Mouse (Mus musculus): ENCODE data around the gene Gpr153. TPM values are rescaled to one million over a fixed set of nuclear protein-coding genes. Genes with fewer than 3 reads are reported as not detected.

The Gpr153 gene
- polyA plus RNA-seq, 1 experiment from 2014 or later = not detected

DNA sequence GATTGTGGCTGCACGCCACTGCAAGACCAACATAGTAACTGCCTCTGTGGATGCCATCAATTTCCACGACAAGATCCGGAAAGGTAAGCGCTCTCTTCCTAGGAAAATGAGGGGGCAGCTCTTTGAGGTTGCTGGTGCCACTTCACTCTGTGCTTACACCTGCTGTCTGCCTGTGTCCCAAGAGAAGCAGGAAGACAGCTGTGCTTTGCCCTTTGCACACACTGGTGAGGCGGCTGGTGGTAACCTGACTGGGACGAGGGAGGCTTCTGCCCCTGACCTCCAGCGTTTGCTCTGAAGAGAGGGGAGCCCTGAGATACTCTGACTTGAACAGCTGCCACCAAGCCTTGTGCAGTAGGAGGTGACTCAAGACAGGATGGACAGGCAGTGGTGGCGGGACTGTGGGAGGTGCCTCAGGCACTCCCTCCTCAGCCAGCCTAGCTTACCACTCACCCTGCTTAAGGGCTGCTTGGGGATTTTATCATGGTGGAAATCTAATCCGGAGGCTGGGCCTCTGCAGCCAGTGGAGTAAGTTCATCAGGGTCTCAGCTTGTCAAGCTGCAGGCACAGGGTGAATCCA lies 20.8 kb upstream of the Gpr153 start:
- Histone ChIP-seq H3K27ac (no peak overlapping the region), H3K36me3 (ENCODE audit: inconsistent target) (no peaks in the 10 kb centered on the region; the same call in 1 of the 2 replicates), H3K79me2 (ENCODE audit: inconsistent target) (no peaks in the 10 kb centered on the region), H3K4me3 (ENCODE audit: inconsistent target) (no peak overlapping the region)
- WGBS (ENCODE audit: missing documents) = 92% methylated on average over 9 of the region's 9 CpGs

DNA sequence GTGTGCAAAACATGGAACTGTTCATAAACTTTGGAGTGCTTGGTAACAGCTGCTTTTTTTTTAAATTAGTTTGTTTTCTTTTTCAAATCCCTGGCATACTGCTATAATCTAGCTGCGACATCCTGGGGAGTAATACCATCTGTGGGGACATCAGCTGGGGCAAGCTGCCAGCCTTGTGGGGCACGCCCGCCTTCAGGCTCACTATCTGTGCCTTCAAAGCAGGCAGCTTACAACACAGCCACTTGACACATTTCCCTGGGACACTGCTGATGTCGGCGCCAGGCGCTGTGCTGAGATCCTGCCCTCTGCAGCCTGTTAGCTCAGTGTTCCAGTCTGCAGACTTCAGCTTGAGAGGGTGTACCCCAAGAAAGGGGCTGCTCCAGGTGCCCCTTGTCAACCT lies 17.0 kb upstream of the Gpr153 start:
- WGBS (ENCODE audit: missing documents) = 94% methylated on average over 6 of the region's 6 CpGs
- Histone ChIP-seq H3K4me3 (ENCODE audit: inconsistent target) (no peak overlapping the region), H3K79me2 (ENCODE audit: inconsistent target) (no peaks in the 10 kb centered on the region), H3K27ac (no peak overlapping the region), H3K36me3 (ENCODE audit: inconsistent target) (no peaks in the 10 kb centered on the region; the same call in 1 of the 2 replicates)

DNA sequence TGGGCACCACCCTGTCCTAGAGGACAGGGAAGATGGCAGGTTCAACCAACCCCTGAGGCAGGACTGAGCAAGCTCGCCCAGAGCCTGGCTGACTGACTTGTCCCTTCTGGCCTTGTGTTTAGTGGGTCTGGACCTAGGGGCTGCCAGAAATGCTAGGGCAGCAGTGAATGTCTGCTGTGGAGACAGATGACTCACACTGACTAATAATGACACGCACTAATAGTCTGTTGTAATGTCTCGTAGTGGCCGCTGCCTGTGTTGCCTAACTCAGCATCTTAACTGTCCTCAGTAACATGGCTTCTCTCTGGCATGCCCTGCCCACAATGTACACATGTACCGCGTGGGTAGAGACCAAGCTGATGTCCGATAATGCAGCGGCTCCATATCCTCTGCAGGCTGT lies 13.6 kb upstream of the Gpr153 start:
- Histone ChIP-seq H3K36me3 (ENCODE audit: inconsistent target) (no peaks in the 10 kb centered on the region), H3K4me3 (ENCODE audit: inconsistent target) (no peak overlapping the region), H3K79me2 (ENCODE audit: inconsistent target) (no peaks in the 10 kb centered on the region), H3K27ac (no peak overlapping the region)
- 76% methylated on average over 8 of the region's 8 CpGs for WGBS (ENCODE audit: missing documents)

DNA sequence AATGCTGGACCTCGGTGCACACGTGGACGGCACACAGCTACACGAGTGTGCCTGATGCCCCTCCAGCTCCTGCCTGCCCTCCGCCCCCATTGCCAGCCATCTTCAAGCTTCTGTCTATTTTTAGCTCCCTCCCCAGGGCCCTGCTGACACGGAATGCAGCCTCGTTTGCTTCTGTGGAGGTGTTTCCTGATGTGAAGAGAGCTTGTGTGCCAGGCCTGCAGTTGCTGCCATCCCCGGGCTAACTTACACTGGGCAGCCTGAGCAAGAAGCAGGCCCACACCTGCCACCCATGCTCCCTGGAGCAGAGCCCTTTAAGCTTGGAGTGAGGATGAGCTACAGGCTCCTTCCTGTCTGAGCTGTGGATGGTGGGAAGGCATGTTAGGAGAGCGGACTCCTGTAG lies 11.8 kb upstream of the Gpr153 start:
- 83% methylated on average over 9 of the region's 9 CpGs for WGBS (ENCODE audit: missing documents)
- Histone ChIP-seq H3K36me3 (ENCODE audit: inconsistent target) (no peaks in the 10 kb centered on the region), H3K79me2 (ENCODE audit: inconsistent target) (no peaks in the 10 kb centered on the region), H3K4me3 (ENCODE audit: inconsistent target) (no peak overlapping the region), H3K27ac (no peak overlapping the region)

DNA sequence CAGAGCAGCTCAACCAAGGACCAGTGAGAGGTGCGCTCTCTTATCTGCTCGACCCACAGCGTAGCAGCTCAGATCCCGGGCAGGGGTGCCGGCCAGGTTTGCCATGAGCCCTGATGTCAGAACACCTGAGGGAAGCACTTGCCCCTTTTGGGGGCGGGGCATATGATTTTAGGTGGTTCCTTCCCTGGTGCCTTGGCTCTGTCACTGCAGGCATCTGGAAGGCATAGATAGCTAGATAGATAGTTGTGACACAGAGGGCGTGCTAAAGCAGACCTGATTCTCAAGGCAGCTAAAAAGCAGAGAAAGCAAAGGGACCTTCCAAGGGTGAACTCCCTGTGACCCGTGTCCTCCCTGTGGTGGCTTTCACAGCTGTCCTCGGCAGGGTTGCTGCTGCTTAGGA lies 10.9 kb upstream of the Gpr153 start:
- Histone ChIP-seq H3K4me3 (ENCODE audit: inconsistent target) (no peak overlapping the region), H3K27ac (no peak overlapping the region), H3K79me2 (ENCODE audit: inconsistent target) (no peaks in the 10 kb centered on the region), H3K36me3 (ENCODE audit: inconsistent target) (no peaks in the 10 kb centered on the region)
- WGBS (ENCODE audit: missing documents) = 98% methylated on average over 9 of the region's 9 CpGs

DNA sequence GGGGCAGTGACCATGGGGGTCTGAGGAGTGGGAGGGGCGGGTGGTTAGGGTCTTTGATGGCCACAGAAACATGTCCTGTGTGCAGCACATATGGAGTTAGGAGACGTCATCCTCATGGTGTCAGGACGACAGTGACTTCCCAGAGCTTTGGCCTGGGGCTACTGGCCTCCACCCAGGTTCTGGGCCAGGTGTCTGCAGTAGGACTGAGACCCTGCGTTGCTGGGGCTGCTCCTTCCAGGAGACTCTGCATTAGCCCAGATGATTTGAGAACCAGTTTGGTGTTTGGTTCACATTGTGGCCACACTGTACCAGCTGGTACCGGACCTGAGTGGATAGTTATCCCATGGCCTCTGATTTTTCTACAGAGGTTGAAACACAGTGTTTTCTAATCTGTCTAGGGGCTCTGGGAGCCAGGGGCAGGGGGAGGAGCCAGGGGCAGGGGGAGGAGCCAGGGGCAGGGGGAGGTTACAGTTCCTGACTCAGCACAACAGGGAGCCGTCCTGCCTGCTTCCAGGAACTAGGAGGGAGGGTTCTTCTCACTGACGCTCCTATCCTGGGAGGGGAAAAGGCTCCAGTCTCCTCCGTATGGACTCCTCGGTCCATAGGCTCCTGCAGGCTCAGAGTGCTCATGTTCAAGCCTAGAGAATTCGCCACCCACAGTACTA lies 10.4 kb upstream of the Gpr153 start:
- WGBS (ENCODE audit: missing documents) = 90% methylated on average over 10 of the region's 10 CpGs
- Histone ChIP-seq H3K4me3 (ENCODE audit: inconsistent target) (no peak overlapping the region), H3K79me2 (ENCODE audit: inconsistent target) (no peaks in the 10 kb centered on the region), H3K36me3 (ENCODE audit: inconsistent target) (no peaks in the 10 kb centered on the region), H3K27ac (no peak overlapping the region)

DNA sequence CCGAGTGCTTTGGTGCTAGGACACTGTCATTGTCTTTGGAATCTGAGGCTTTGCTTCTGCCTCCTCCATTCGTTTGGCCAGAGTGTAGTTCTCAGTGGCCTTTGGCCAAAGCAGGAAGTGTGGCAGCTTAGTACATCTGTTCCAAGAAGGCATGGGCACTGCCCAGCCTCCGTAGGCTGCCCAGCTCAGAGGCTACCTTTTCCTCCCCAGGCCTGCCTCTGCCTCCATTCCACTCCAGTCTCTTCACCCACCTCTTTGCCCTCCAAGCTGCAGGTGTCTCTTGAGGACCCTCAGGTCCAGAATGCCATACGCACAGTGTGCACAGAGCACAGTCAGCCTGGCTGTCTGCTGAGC lies 9.9 kb upstream of the Gpr153 start:
- Histone ChIP-seq H3K36me3 (ENCODE audit: inconsistent target) (no peaks in the 10 kb centered on the region), H3K4me3 (ENCODE audit: inconsistent target) (no peak overlapping the region), H3K27ac (no peak overlapping the region), H3K79me2 (ENCODE audit: inconsistent target) (no peaks in the 10 kb centered on the region)
- WGBS (ENCODE audit: missing documents) = 88% methylated on average over 4 of the region's 4 CpGs

DNA sequence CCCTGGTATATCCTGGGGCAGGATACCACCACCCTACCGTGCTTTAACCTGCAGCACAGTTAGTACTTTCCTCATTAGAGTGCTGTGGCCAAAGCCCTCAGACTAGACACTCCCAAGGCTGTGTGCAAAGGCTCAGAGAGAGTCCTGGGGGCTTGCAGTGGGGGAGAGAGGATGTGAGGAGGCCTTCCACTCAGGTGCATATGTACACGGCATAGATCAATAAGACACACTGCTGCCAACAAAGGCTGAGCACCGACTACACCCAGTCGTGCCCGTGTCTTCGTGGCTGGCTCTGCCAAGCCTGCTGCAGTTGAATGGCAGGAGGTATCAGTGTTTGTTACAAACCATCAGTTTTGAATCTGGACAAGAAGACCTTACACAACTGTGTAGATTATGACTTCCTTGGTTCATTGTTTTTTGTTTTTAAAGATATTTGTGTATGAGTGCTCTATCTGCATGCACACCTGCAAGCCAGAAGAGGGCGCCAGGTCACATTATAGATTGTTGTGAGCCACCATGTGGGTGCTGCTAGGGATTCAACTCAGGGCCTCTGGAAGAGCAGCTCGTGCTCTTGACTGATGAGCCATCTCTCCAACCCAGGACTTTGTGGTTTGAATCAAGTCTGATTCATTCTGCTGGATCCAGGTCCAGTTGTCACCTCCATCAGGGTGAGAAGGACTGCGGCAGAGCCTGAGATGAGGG lies 9.0 kb upstream of the Gpr153 start:
- no peak overlapping the region for H3K4me3 ChIP-seq (ENCODE audit: inconsistent target)
- no peaks in the 10 kb centered on the region for H3K36me3 ChIP-seq (ENCODE audit: inconsistent target)
- no peak overlapping the region for H3K27ac ChIP-seq
- H3K79me2 ChIP-seq (ENCODE audit: inconsistent target) = no peaks in the 10 kb centered on the region
- whole genome bisulfite sequencing (ENCODE audit: missing documents) = 93% methylated on average over 9 of the region's 9 CpGs

DNA sequence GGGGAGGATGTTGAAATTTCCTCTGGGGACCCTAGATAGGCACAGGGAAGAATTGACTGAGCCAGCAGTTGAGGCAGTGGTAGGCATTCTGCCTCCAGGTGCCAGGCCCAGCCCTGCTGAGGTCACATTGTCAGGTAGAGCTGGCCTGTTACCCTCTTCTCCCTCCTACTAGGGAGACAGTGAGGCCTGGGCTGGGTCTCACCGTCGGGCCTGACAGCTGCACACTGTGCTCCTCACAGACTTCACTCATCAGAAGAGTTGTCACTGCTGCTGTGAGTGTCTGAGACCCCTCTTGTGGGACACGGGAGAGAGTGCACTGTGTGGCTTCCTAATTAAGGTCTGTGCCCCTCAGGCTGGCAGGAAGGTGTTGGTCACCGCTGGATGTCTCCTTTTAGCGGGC lies 8.2 kb upstream of the Gpr153 start:
- Histone ChIP-seq H3K36me3 (ENCODE audit: inconsistent target) (no peaks in the 10 kb centered on the region), H3K27ac (no peak overlapping the region), H3K79me2 (ENCODE audit: inconsistent target) (no peaks in the 10 kb centered on the region), H3K4me3 (ENCODE audit: inconsistent target) (no peak overlapping the region)
- WGBS (ENCODE audit: missing documents) = 93% methylated on average over 5 of the region's 5 CpGs

DNA sequence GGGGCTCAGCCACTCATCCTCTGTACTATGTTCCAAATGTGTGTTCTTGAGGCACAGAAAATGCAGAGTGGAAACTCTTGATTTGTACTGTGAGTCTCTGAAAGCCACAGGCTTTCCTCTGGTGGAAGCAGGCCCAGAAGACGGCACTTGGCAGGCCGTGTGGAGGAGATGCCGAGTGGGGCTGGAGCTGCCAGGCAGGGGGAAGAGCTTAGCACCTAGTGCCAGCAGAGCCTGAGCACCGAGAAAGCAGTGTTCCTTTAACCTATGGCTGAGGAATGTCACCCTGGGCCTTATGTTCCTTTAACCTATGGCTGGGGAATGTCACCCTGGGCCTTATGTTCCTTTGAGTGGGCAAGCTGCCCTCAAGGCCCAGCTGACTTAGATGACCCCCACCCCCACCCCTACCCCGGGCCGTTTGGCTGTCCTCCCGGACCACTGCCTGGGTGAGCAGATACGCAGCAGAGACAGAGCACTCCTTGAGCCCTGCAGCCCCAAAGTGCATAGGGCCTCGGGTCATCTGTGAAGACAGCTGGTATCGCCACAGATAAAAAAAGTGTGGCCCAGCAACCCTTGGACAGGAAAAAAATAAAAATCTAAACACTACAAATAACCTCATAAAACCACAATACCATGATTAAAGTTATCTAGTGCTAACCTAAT lies 7.7 kb upstream of the Gpr153 start:
- 92% methylated on average over 10 of the region's 10 CpGs for WGBS (ENCODE audit: missing documents)
- Histone ChIP-seq H3K27ac (no peak overlapping the region), H3K36me3 (ENCODE audit: inconsistent target) (no peaks in the 10 kb centered on the region), H3K79me2 (ENCODE audit: inconsistent target) (no peaks in the 10 kb centered on the region), H3K4me3 (ENCODE audit: inconsistent target) (no peak overlapping the region)

DNA sequence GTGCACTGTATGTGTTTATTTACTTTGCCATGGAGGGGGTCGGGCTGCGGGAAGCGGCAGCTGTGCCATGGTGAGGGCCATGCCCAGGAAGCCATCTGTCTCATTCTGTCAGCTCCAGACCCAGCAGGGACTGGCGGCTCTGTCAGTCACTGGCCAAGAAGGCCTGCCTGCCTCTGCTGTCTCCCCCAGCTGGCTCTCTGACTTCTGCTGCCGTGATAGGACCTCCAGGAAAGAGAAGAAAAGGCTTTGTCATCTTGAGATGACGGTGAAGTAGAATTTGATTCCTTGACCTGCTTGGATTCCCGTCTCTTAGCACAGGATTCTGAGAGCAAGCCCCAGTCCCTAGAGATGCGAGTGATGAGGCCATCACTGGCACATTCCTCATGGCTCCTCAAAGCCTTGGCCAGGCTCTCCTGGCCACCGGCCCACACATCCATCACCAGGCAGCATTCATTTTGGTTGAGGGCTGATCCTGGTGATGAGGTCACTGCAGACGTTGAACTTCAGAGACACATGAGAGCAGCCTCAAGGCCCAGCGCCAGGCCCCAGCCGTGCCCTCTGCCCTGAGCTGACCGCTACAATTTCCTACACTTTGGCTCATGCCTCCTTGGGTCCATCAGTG lies 6.2 kb upstream of the Gpr153 start:
- Histone ChIP-seq H3K27ac (no peak overlapping the region), H3K79me2 (ENCODE audit: inconsistent target) (no peaks in the 10 kb centered on the region), H3K36me3 (ENCODE audit: inconsistent target) (no peaks in the 10 kb centered on the region), H3K4me3 (ENCODE audit: inconsistent target) (no peak overlapping the region)
- 91% methylated on average over 13 of the region's 13 CpGs for WGBS (ENCODE audit: missing documents)

DNA sequence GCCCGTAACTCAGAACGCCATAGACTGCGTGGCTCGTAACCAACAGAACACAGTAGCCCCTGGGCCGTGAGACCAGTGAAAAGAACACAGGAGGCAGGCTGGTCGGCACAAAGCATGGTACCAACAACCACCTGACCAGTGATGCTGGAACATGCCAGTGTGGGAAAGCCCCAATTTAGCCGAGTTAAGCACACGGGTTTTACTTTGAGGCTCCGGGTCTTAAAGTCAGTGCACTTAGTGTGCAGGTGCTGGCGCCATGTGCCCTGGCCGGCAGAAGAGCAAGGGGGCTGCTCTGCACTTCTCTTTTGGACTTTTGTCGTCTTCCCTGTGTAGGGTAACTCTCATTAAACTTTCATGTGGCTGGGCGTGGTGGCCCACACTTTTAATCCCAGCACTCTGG lies 4.1 kb upstream of the Gpr153 start:
- 94% methylated on average over 13 of the region's 13 CpGs for WGBS (ENCODE audit: missing documents)
- Histone ChIP-seq H3K36me3 (ENCODE audit: inconsistent target) (no peaks in the 10 kb centered on the region), H3K4me3 (ENCODE audit: inconsistent target) (no peak overlapping the region), H3K79me2 (ENCODE audit: inconsistent target) (no peaks in the 10 kb centered on the region), H3K27ac (no peak overlapping the region)

DNA sequence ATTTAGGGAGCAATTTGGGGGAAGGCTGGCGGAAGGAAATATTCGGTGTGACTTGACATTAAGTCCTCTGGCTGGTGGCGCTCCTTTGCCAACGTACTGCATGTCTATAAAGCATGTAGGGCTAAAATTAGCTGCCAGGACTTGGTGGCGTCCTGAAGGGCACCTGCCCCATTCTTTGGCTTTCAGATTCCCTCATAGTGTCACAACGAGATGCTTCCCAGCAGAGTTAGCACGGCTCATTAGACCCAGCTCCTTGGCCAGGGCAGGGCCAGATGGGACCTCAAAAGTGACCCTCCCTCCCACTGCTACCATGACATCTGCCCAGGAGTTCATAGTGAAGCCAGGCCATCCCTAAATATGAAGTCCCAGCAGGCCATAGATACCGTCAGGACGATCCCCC lies 3.4 kb upstream of the Gpr153 start:
- WGBS (ENCODE audit: missing documents) = 97% methylated on average over 9 of the region's 9 CpGs
- Histone ChIP-seq H3K36me3 (ENCODE audit: inconsistent target) (no peaks in the 10 kb centered on the region), H3K4me3 (ENCODE audit: inconsistent target) (no peak overlapping the region), H3K27ac (no peak overlapping the region), H3K79me2 (ENCODE audit: inconsistent target) (no peaks in the 10 kb centered on the region)

DNA sequence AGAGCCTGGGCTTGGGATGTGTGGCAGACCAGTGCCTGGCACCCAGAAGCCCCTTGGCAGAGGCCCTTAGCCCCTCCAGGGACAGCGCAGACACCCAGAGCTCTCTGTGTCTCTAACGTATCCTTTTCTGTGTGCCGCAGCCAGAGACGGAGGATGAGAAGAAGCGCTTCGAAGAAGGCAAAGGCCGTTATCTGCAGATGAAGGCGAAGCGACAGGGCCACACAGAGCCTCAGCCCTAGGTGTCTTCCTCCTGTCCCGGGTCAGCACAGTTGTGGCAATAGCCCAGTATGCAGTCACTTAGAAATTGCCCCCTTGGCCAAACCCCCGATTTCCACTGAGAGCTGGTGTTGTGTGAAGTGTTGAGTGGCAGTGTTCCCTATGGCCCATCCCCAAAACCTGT lies 2.7 kb upstream of the Gpr153 start:
- WGBS (ENCODE audit: missing documents) = 93% methylated on average over 11 of the region's 11 CpGs
- no peaks in the 10 kb centered on the region for H3K79me2 ChIP-seq (ENCODE audit: inconsistent target)
- H3K36me3 ChIP-seq (ENCODE audit: inconsistent target) = no peaks in the 10 kb centered on the region
- no peak overlapping the region for H3K4me3 ChIP-seq (ENCODE audit: inconsistent target)
- H3K27ac ChIP-seq = no peak overlapping the region

DNA sequence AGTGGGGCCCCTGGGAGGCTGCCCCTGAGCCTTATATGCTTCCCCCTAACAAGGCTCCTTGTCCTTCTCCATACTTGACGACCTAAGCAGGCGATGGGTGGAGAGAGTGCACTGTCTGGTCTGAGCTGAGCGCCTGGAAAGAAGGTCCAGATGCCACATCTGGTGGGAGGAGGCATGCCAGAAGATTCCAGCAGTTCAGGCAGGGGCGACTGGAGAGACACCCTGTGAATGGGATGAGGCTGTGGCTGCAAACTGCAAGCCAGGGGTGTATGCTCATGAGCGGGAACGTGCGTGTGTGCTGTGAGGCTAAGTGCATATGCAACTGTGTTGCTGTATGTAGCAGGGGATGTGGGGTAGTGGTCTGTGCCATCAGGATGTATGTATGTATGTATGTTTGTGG lies 2.0 kb upstream of the Gpr153 start:
- no peak overlapping the region for H3K27ac ChIP-seq
- no peaks in the 10 kb centered on the region for H3K79me2 ChIP-seq (ENCODE audit: inconsistent target)
- H3K4me3 ChIP-seq (ENCODE audit: inconsistent target) = no peak overlapping the region
- 94% methylated on average over 7 of the region's 7 CpGs for WGBS (ENCODE audit: missing documents)
- no peaks in the 10 kb centered on the region for H3K36me3 ChIP-seq (ENCODE audit: inconsistent target)
